Mouse (Mus musculus): ENCODE measurements around the gene Isg20l2.
"Not testable (repeated sequence)": the region's sequence is repeated elsewhere in the genome, so short reads cannot be mapped to it uniquely, and the experiment has no call there.

DNA sequence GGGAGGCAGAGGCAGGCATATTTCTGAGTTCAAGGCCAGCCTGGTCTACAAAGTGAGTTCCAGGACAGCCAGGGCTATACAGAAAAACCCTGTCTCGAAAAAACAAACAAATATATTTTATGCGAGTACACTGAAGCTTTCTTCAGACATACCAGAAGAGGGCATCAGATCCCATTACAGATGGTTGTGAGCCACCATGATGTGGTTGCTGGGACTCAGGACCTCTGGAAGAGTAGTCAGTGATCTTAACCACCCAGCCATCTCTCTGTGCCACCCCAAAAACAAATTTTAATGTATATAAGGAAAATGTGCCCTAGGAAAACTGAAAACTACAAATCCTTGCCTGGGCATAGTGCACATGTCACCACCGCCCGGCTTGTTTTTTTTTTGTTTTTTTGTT, 42.7 kb upstream of the Isg20l2 start:
- not testable (repeated sequence) for TF ChIP-seq CTCF (IDR thresholded peaks at IDR 0.05; ENCODE audit: insufficient read depth, low read length); POLR2A (IDR thresholded peaks at IDR 0.05; ENCODE audit: borderline replicate concordance, extremely low read depth, low read depth, low read length)

Data from lung, adult 2 months (tissue).